Mouse (Mus musculus) cerebellum, postnatal 25 days (tissue): Measurements from ENCODE around the gene Gm20890.
"Not testable (repeated sequence)": the region's sequence is repeated elsewhere in the genome, so short reads cannot be mapped to it uniquely, and the experiment has no call there.

Source experiments
- DNase-seq, 2 experiments: peaks; one replicate each; pipeline ENCODE4 v3.0.0; 2021; ENCODE audit warnings: mixed read lengths in 2 of 2

The Gm20890 gene

GRCm38 (mm10) chrY:26776699-26777098 lies at the start of gene Gm20890:
TSS of gene Gm20890 (minus strand) at chrY:26776799.
- DNase-seq = not testable (repeated sequence)
